Mouse (Mus musculus) right cerebral cortex, adult 18-20 months (tissue): ENCODE measurements at regions not wholly inside any gene's neighbourhood (a gene's known extent, or its start where the extent isn't known, plus 50 kb on each side); places are given as distances from the start of the nearest gene placed in this dataset.

Source experiments
- DNase-seq: peaks from one replicate; pipeline ENCODE4 v3.0.0; 2022; ENCODE audit warnings: mixed read lengths

DNA sequence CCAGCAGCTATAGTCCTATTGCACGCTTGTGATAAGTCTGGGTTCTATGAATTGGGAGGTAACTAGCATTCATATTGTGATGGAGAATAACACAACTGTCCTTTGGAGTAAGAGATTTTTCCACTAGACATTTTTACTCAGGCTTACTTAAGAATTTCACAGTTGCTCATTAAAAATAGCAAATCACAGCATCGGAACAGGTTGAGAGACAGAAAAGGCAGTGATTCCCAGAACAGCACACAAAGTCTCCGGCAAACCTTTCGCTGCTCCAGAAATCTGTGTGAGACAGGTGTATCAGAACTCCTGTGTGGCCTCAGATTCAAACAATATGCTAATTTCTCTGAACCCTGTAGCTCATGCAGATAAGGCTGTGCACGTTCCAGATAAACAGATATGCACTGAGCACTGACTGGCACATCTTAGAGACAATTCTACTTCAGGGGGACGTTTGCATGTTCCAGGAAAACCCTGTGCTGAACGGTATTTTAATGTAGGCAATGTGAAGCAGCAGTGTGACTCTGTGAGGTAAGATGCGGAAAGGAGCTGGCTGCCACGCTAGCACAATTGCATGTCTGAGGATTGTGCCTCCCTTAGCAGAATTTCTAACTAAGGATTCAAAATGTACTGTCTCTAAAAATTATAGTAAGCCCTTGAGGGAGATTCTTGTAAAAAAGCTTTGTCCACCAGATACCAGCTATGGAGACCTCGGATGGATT is 99.8 kb upstream of the Kynu start:
- DNase-seq: peak; percentile 12

- no peak for DNase-seq
These were observed 86.0 kb upstream of the Kynu start for GRCm38 (mm10) chr2:43469161-43469560.

DNA sequence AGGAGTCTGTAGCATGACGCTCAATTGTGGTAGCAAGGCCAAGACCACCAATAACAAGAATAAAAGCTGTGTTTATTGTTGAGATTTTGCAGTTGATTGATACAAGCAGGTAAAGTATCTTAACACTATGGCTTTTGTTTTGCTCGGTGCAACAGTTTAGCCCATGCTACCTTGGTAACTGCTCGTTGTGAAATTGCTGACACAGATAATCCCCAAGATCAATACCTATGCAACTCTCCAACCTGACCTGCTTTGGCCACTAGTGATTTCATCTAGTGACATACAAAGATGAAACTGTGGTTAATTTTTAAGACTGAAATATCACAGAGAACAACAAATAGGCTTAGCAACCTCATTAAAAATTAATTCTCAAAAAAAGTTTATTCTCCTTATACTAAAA is 85.2 kb upstream of the Kynu start:
- no peak for DNase-seq

DNA sequence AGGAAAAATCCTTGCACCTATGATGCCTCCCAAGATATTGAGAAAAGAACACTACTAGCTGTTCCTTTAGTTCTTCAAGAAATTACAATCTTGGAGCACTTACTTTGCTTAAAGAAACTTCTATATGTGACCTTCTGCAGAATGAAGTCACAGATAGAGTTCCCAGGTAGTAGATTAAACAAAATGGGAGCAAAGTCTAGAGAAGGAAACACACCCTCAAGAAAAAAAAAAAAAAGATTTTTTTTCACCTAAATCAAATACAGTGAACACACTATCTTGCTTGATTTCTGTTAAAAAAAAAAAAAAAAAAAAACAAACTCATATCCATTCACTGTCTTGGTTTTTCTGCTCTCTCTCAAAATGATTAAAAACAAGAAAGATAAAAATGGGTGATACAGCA is 76.6 kb upstream of the Kynu start:
- no peak for DNase-seq

GRCm38 (mm10) chr2:43479871-43480270 is 75.3 kb upstream of the Kynu start:
- DNase-seq: no peak
